Mouse (Mus musculus) cerebellum, adult (tissue): ENCODE data around the gene Sdc1.

Experiments used
- ATAC-seq: cut with Nextera tagmentation; 2 replicates; pipeline ENCODE4 v1.9.2; 2017; ENCODE audit warnings: mild to moderate bottlenecking, moderate library complexity, mixed read lengths; ENCODE audit not compliant: insufficient number of reproducible peaks, low FRiP score, low TSS enrichment

The Sdc1 gene

DNA sequence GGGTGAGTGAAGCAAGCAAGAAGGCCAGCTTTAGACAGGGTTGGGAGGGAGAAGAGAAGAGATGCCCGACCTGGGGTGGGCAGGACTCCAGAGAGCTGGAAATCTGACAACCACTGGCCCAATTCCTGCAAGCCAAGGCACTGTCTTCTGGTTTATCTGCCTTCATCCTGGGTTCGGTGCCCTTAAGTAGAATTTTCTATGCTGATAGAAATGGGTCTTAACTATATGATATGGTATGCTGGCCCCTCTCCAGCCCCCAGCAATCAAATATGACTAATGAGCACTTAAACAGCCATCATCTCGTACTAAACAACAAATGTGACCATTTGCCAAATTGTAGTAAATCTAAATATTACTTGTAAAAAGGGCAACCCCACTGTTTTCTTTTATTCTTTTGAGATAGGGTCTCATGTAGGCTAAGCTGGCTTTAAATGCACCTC is 47.1 kb downstream of the Sdc1 start:
- ATAC-seq, result no peak

- ATAC-seq, result no peak
Measured at GRCm38 (mm10) chr12:8824995-8825703, 54.0 kb downstream of the Sdc1 start.

DNA sequence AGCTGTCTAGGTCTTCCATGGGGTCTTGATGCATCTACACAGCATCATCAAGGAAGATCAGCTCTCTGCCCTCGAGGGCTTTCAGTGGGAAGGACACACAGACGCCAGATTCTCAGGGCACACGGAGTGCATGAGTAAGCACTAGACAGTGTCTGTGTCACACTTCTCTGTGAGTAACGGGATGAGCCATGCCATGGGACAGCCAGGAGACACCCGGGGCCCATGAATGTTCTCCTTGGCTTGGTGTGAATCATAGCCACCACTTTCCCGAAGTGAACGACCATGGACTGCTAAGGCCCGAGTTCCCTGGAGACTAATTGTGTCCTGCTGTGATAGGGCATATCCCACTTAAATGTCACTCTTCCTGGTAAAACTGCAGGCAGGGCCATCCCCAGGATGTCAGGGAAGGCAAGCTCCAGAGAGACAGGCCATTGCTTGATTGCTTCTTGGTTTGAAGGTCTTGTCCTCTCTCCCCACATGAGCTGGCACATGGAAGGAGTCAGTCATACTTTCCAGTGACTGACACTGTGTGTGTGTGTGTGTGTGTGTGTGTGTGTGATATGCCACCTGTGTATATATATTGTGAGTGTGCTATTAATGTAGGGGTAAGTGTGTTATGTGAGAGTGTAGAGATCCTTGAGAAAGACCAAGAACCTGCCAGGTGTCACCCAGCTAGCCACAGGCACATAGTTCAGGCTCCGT is 56.0 kb downstream of the Sdc1 start:
- ATAC-seq, result no peak

DNA sequence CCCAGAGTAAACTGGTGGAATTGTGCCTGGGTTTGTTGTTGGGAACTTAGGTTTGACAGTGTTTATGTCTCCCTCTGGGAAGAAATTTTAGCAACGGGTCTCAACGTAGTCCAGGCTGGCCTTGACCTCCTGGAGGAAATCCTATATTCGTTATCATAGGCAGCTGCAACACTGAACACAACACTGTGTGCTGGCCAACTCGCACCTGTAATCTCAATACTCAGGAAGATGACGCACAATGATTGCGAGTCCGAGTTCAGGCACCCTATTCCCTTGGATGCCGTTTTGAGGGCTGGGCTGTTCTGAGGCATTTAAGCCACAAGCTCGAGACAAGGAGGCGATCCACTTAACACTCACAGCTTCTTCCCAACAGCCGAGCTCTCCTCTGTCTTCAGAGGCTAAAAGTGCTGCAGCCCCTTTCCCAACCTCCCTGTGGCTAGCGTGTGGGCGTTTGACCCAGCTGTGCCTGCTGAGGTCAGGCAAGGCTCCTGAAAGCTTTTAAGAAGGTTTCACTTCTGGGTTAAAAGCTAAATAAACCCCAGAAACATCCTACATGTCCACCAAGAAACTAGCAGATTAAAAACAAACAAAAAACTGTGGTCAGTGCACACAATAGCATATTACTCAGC is 58.0 kb downstream of the Sdc1 start:
- ATAC-seq, result no peak

- no peak for ATAC-seq
Measured at GRCm38 (mm10) chr12:8829661-8830040, 58.5 kb downstream of the Sdc1 start.

DNA sequence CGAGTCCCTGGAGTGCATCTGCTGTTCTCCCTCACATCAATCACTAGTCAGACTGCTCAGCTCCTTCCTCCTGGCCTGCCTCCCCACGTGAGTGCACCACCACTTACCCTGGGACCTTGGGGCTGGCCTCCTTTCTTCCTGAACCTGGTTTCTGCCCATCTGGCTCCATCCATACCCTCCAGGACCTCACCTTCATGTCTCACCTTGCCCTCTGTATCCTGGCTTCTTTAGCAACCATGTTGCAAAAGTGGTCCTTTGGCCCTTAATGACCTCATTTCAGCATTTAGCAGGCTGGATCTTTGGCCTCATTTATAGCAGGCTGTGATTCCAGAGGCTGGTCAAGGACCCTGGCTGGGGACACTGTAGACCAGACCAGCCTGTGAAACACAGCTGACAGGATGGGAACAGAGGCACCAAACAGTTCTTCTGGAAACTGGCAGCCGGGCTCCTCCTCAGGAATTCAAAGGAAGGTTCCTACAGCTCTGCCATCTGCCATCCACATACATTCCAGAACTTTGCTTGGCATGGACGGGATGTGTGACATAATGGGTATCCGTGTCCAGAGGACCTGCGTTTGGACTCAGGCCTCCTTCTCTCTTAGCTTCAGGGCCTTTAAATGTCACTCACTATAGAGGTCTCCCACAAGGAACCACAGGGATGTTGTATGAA is 60.0 kb downstream of the Sdc1 start:
- ATAC-seq, result peak; percentile 90

GRCm38 (mm10) chr12:8831710-8832109 is 60.6 kb downstream of the Sdc1 start:
- ATAC-seq, result no peak

DNA sequence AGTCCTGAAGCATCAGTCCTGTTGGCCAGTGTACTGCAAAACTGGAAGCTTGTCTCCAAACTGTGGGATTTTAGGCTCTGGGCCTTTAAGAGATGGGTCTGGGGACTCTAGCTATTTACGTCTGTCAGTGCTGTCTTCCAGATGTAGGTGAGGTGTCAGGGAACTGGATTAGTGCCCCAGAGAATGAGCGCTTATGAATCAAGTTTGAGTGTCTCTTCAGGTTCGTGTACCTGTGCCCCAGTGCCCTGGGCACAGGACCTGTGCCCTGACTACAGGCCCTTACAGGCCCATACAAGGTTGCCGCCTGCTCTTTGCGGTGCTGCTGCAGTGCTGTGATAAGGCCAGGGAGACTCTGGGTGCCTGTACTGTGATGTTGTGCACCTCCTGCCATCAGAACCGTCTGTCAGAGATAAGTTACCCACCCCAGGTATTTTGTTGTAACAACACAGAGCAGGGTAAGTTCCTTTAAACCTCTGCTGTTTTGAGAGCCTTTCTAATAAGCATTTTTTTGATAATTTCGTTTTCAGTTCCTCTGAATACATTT is 69.7 kb downstream of the Sdc1 start:
- no peak for ATAC-seq

DNA sequence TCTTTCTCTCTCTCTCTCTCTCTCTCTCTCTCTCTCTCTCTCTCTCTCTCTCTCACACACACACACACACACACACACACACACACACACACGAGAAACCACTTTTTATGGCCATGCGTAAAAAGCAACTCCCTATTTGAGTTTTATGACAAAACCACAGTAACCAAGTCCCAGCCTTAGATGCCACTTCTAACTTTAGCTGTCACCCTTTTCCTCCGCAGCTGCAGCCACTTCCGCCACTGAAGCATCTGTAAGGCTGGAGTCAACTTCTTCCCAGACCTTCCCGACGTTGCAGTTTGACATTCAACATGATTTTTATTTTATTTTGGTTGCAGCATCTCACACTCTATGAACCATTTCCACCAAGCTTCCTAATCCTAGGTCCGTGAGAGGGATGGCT is 71.6 kb downstream of the Sdc1 start:
- no peak for ATAC-seq
